Mouse (Mus musculus): ENCODE measurements around the gene Enpp1.

DNA sequence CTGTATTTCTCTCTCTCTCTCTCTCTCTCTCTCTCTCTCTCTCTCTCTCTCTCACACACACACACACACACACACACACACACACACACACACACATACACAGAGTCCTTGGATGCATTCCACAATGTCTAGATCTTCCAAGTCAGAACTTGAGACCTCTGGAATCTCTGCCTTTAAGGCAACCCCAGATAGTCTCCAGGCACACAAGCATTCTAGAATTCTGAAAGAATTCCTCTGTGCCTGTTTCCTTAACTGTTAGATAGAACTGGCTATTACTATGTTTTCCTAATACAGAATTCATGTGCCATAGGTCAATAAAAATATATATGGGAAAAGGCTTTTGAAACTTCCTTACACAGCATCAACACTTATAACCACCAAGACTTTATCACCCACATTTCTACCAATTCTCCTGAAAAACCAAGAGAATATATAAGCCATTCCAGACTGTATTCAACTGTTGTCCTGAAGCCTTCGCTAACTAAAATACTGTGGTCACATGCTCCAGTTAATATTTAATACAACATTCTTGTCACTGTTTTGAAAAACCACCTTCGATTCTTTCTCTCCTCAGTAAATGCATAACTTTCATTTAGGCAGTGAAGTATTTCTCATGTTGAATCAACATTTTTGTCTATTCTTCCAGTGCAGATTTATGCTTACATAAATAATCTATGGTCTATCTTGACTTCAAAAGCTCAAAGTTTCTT, 5.4 kb downstream of the Enpp1 start:
- no peak for TF ChIP-seq POLR2A (IDR thresholded peaks at IDR 0.05; ENCODE audit: low read depth, low read length)
- TF ChIP-seq CTCF (IDR thresholded peaks at IDR 0.05; ENCODE audit: borderline replicate concordance, insufficient read depth, low read length) = no peak

Data from embryonic fibroblast, embryonic 13.5 days (primary cell).